ENCODE assay signal across 8 mouse cellular contexts in the genomic region with DNA sequence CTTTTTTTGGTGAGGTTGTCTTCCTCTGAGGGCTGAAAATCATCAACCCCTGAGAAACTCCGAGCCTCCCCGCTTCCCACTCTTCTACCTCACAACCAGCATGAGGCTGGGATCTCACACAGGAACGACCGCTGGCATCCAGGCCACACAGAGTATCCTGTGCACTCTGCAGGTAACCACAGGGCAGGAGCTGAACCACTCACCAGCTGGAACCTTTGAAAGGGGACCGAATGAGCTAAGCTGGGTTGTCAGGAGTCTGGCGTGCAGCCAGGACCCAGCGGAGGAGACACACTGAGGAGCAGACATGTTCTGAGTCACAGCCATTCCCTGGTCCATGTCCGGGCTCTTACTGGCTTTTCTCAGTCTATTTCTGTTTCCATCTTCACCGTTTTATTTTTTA. TPM values are rescaled to one million over a fixed set of nuclear protein-coding genes. Genes with fewer than 3 reads are reported as not detected.
DNase-seq lines count a peak whose midpoint lies in the region; ATAC-seq and TF ChIP-seq lines count a peak whose summit lies in the region.

No protein-coding gene starts in this region.

- no peak overlapping the region for H3K9ac ChIP-seq in neural tube, embryonic 13.5 days
- H3K9ac ChIP-seq in heart, embryonic 12.5 days = no peak overlapping the region; the same call in 1 of the 2 replicates
- H3K9ac ChIP-seq in midbrain, postnatal 0 days (replicated peaks; ENCODE audit: low read length, poor library complexity, severe bottlenecking) = peak overlapping the region; percentile 33; the same call in 1 of the 2 replicates

- WGBS in neural tube, embryonic 13.5 days = 66% methylated on average over 9 of the region's 9 CpGs
- 37% methylated on average over 9 of the region's 9 CpGs for WGBS in heart, embryonic 12.5 days
- 55% methylated on average over 9 of the region's 9 CpGs for WGBS in midbrain, postnatal 0 days

- no peak for TF ChIP-seq CTCF in gastrocnemius, adult 2 months (IDR thresholded peaks at IDR 0.05)
- TF ChIP-seq CTCF in midbrain, postnatal 0 days (IDR thresholded peaks at IDR 0.05) = no peak

- intact Hi-C loops in gastrocnemius, adult 2 months (cut with DNase I) = no loop called here
- intact Hi-C loops in gastrocnemius, postnatal 14 days (cut with DNase I; ENCODE audit: low total_unique reads) = no loop called here

- peaks cover 29% of the 10 kb centered on the region for H3K4me1 ChIP-seq in neural tube, embryonic 13.5 days (replicated peaks)
- peaks cover 36% of the 10 kb centered on the region for H3K4me1 ChIP-seq in heart, embryonic 12.5 days (replicated peaks)
- H3K4me1 ChIP-seq in midbrain, postnatal 0 days (ENCODE audit: insufficient read depth, low read length) = no peaks in the 10 kb centered on the region

- no peaks in the 10 kb centered on the region for H3K27me3 ChIP-seq in neural tube, embryonic 13.5 days
- no peaks in the 10 kb centered on the region for H3K27me3 ChIP-seq in heart, embryonic 12.5 days (replicated peaks)
- no peaks in the 10 kb centered on the region for H3K27me3 ChIP-seq in midbrain, postnatal 0 days (ENCODE audit: insufficient read depth, low read length)

- ATAC-seq in neural tube, embryonic 13.5 days (ENCODE audit: low read depth) = 0 out of 2 replicates have a peak, but pooled peaks have one; percentile 19
- peak; percentile 75; the same call in 1 of the 2 replicates for ATAC-seq in heart, embryonic 12.5 days (ENCODE audit: insufficient number of reproducible peaks, low FRiP score)
- ATAC-seq in midbrain, postnatal 0 days (ENCODE audit: low FRiP score) = no peak

- peak; percentile 39 for DNase-seq in gastrocnemius, adult 2 months
- no peak for DNase-seq in gastrocnemius, postnatal 14 days
- DNase-seq in neural tube, embryonic 10.5 days (ENCODE audit: extremely low spot score, low spot score) = no peak
- DNase-seq in midbrain, postnatal 0 days (ENCODE audit: low spot score) = peak; percentile 62
- DNase-seq in embryo, embryonic 11 days = no peak
- no peak for DNase-seq in ovary, postnatal 36 days (ENCODE audit: low spot score)

- no peak overlapping the region for H3K4me3 ChIP-seq in gastrocnemius, adult 2 months
- no peak overlapping the region for H3K4me3 ChIP-seq in neural tube, embryonic 13.5 days
- H3K4me3 ChIP-seq in heart, embryonic 12.5 days = no peak overlapping the region
- H3K4me3 ChIP-seq in midbrain, postnatal 0 days (ENCODE audit: low read depth, low read length) = no peak overlapping the region

- peak overlapping the region; percentile 57 for H3K27ac ChIP-seq in gastrocnemius, adult 2 months
- H3K27ac ChIP-seq in neural tube, embryonic 13.5 days (replicated peaks) = peak overlapping the region; percentile 23; the same call in 1 of the 2 replicates
- H3K27ac ChIP-seq in heart, embryonic 12.5 days (ENCODE audit: poor library complexity, severe bottlenecking) = peak overlapping the region; percentile 50
- no peak overlapping the region for H3K27ac ChIP-seq in midbrain, postnatal 0 days (ENCODE audit: low read depth, low read length)

- peaks cover 5% of the 10 kb centered on the region; the same call in 1 of the 2 replicates for H3K9me3 ChIP-seq in neural tube, embryonic 13.5 days
- H3K9me3 ChIP-seq in heart, embryonic 12.5 days (replicated peaks) = peaks cover 5% of the 10 kb centered on the region
- H3K9me3 ChIP-seq in midbrain, postnatal 0 days (ENCODE audit: low read length) = no peaks in the 10 kb centered on the region

- no peaks in the 10 kb centered on the region for H3K36me3 ChIP-seq in neural tube, embryonic 13.5 days
- no peaks in the 10 kb centered on the region for H3K36me3 ChIP-seq in heart, embryonic 12.5 days
- peaks cover 7% of the 10 kb centered on the region; the same call in 1 of the 2 replicates for H3K36me3 ChIP-seq in midbrain, postnatal 0 days (ENCODE audit: insufficient read depth, low read length)

- no peak overlapping the region for H3K4me2 ChIP-seq in neural tube, embryonic 13.5 days
- H3K4me2 ChIP-seq in heart, embryonic 12.5 days = peak overlapping the region; percentile 21
- no peak overlapping the region for H3K4me2 ChIP-seq in midbrain, postnatal 0 days (ENCODE audit: low read depth, low read length, poor library complexity, severe bottlenecking)

RNA-seq across cellular contexts. Expression of gene Chga, which starts 38.9 kb away (rescaled TPM):
- not detected for total RNA-seq in gastrocnemius, adult 2 months (2021)
- not detected for total RNA-seq in gastrocnemius, postnatal 14 days (2021)
- polyA plus RNA-seq in neural tube, embryonic 13.5 days (2015; fragmentation: Nextera tagmentation; extraction: Ambion mirVana) = 113 and 129 TPM in 2 replicates
- polyA plus RNA-seq in heart, embryonic 12.5 days (2016; fragmentation: Nextera tagmentation; extraction: Ambion mirVana) = 0.26 TPM in 1 of 2 replicates, not detected in the other
- 148 and 168 TPM in 2 replicates for total RNA-seq in midbrain, postnatal 0 days (2014; rRNA removed)
- 257 and 272 TPM in 2 replicates for polyA plus RNA-seq in midbrain, postnatal 0 days (2015; fragmentation: Nextera tagmentation; extraction: Ambion mirVana)

Comparison
In these comparisons a context has a peak if more than half of its experiments do, and no peak if none do; other contexts are left out.
1. DNase-seq: peak in gastrocnemius, adult 2 months (single experiment) and midbrain, postnatal 0 days (single experiment); none in gastrocnemius, postnatal 14 days (single experiment), neural tube, embryonic 10.5 days (single experiment), embryo, embryonic 11 days (single experiment) and ovary, postnatal 36 days (single experiment).
2. RNA of gene Chga, which starts 38.9 kb away (total RNA-seq): 148 to 168 TPM in midbrain, postnatal 0 days; not detected in gastrocnemius, postnatal 14 days and not detected in gastrocnemius, adult 2 months; every median in the first group is over 100 times any median in the second.